Mouse (Mus musculus) thymus, postnatal 4 days (tissue): ENCODE data around the gene Klhdc10.
"Not testable (repeated sequence)": the region's sequence is repeated elsewhere in the genome, so short reads cannot be mapped to it uniquely, and the experiment has no call there.

Experiments used
- DNase-seq: peaks from one replicate; pipeline ENCODE4 v3.0.0; 2021

The Klhdc10 gene

GRCm38 (mm10) chr6:30401308-30402015 is at the start of gene Klhdc10:
Gene Klhdc10 (plus strand): TSS chr6:30401868.
- peak; percentile 98 for DNase-seq

GRCm38 (mm10) chr6:30352762-30353161 is 48.9 kb upstream of the Klhdc10 start:
- DNase-seq, result peak; percentile 26

GRCm38 (mm10) chr6:30353661-30354060 is 48.0 kb upstream of the Klhdc10 start:
- peak; percentile 26 for DNase-seq

- no peak for DNase-seq
These were observed 46.9 kb upstream of the Klhdc10 start for GRCm38 (mm10) chr6:30354760-30355159.

- peak; percentile 16 for DNase-seq
These were observed 46.0 kb upstream of the Klhdc10 start for GRCm38 (mm10) chr6:30355701-30356100.

- DNase-seq, result no peak
These were observed 45.5 kb upstream of the Klhdc10 start for GRCm38 (mm10) chr6:30356161-30356560.

GRCm38 (mm10) chr6:30356680-30357079 is 45.0 kb upstream of the Klhdc10 start:
- no peak for DNase-seq

DNA sequence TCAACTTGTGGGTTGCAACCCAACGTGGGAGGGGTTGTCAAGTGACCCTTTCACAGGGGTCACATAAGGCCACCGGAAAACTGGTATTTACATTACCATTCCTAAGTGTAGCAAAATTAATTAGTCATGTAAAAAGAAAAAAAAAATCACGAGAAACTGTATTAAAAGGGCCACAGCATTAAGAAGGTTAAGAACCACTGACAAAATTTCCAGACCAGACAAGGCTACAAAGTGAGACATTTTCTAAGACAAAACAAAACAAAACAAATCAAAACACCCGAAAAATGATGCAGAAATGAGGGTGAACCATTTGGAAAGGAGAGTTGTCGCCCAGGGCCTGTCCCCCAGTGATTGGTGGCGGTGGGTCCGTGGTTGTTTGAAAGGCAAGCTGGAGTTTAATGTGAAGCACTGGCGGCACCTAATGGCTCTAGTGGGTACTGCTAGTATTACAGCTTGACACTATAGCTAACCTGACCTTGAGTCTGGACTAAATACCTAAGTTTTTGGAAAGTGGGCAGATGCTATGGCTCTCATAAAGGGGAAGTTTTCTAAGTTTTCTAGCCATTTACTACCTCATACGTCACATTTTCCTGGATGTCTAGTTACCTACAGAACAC is 44.0 kb upstream of the Klhdc10 start:
- peak; percentile 87 for DNase-seq

GRCm38 (mm10) chr6:30359762-30360509 is 41.7 kb upstream of the Klhdc10 start:
- no peak for DNase-seq

GRCm38 (mm10) chr6:30363808-30364207 is 37.9 kb upstream of the Klhdc10 start:
- no peak for DNase-seq

DNA sequence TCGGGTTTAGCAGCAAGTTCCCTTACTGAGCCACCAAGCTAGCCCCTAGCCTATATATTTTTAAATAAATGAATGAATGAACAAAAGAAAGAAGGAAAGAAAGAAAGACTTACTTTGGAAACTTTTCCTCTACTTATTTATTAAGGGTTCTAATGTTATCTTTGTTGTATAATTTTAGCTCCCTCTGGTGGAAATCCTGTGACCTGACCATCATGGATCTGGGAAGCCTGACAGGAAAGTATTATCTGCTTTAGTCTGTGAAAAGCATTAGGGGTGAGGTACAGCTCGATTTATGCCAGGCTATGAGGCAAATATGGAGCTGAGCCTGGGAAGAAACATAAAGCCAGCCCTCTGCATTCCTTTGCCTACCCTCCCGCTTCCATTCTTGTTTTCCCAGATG is 32.4 kb upstream of the Klhdc10 start:
- DNase-seq, result no peak

- no peak for DNase-seq
These were observed 28.9 kb upstream of the Klhdc10 start for GRCm38 (mm10) chr6:30372627-30373369.

DNA sequence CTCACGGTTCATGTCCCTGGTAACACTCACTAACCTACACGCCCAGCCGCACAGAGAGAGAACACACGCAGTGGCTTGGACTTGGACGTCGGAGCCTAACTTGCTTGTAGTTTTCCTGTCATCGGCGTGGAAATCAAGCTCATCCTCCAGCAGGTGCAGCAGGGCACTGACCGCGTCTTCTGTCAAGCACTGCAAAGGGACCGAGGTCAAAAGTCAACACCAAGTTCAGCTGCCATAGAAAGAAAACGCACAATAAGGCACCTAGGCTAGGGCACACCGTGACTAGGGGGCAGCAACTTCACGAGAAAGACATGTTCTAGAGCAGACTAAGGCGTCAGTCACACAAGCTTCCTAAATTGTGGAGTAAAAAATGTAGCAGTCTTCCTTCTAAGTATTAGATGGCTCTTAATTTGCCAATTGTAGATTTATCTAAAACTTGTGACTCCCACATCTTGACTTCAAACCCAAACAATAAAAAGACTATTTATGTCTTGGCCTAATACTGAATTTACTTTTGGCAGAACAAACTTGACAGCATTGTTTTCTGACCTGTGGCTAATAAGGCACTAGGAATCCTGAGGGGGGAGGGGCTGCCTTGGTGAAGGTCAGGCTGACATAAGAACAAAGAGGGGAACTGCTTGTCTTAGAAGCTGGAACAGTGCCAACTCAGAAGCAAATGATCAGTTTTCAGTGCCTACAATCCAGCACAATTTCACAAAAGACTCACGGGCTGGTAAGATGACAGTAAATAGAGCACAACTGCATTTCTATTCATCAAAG is 26.7 kb upstream of the Klhdc10 start:
- no peak for DNase-seq

- DNase-seq, result no peak
These were observed 25.9 kb upstream of the Klhdc10 start for GRCm38 (mm10) chr6:30375791-30376190.

DNA sequence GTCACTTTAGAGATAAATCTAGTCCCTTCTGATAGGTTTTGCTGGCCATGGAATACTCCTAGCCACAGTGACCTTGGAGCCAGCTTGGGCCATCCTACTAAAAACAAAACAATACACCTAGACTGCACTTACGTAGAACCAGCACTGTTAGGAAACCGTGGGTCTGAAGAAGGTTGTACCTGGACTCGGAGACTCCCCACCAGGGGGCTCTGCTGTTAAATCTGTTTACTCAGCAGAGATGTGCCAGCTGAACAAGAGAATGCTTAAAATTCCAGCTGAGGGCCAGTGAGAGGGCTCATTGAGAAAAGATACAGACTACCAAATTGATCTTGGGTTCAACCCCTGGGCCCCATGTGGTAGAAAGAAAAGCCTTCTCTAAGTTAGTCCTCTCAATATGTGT is 20.6 kb upstream of the Klhdc10 start:
- peak; percentile 71 for DNase-seq

- DNase-seq, result not testable (repeated sequence)
These were observed 11.4 kb upstream of the Klhdc10 start for GRCm38 (mm10) chr6:30390271-30390670.

DNA sequence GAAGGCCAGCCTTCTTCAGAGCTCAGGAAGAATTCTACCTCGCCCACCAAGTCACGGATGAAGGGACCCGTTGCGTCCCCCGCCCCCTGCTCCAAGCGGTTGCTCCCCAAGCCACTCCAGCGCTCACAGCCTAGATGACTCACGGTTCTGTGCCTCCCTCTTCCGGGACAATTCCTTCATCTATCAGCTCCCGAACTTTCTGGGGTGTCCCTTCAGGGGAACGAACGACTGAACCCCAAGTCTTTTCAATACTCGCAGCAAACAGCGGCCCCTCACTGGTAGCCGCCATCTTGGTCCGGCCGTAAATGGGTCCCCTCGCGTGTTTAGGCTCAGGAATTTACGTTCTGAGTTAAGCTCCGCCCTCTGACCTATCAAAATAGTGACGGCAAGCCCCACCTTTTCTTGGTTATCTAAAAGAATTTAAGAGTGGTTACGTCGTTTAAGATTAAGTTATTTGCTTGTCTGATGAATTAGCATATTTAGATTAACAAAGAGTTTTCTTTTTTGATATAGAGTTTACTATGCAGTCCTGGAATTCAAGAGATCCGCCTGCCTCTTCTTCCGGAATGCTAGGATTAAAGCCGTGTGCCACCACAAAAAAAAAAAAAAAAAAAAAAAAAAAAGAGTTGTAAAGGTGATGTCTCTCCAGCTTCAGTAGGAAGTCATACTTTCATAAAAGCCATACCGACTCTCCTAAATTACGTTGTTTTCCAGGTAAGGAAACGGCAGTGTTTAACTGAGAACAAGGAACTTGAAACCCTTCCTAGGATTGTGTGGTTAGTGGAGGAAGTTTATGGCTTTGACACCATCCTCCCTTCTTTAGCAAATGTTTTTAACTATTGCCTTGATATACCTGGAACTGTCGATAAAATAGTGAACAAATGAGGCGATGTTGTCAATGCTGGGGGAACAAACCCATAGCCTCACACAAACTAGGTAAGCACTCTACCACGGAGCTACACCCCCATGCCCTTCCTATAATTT is 10.7 kb upstream of the Klhdc10 start, which contains the start of gene Zc3hc1:
Gene Zc3hc1 (minus strand): TSS at position 315 of the 984 bp plus-strand sequence.
- peak; percentile 84 for DNase-seq

DNA sequence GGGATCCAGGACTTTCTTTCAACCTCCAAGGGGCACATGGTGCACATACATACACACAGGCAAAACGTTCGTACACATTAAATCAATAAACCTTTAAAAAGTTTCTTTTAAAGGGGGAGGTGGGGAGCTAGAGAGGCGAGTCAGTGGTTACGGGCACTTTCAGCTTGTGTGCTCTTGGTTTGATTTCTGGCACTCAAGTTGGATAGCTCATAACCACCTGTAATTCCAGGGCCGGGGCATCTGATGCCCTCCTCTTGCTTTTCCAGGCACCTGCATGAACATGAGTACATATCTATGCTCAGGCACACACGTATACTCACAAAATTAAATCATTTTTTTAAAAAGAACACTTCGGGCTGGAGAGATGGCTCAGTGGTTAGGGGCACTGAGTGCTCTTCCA is 9.7 kb upstream of the Klhdc10 start:
- no peak for DNase-seq

DNA sequence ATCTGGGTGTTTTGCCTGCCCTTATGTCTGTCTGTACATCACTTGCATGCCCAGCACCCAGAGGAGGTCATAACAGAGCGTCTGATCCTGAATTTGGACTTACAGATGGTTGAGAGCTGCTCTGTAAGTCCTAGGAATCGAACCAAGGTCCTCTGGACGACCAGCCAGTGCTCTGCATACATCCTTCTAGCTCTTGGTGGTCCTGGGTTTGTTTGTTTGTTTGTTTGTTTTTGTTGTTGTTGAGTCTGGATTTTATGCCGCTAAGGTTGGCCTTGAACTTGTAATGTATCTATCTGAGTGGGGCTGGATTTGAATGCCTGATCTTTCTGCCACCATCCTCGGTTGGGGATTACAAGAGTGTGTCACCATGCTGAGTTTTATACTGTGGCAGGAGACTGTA is 1.5 kb upstream of the Klhdc10 start:
- DNase-seq, result no peak

DNA sequence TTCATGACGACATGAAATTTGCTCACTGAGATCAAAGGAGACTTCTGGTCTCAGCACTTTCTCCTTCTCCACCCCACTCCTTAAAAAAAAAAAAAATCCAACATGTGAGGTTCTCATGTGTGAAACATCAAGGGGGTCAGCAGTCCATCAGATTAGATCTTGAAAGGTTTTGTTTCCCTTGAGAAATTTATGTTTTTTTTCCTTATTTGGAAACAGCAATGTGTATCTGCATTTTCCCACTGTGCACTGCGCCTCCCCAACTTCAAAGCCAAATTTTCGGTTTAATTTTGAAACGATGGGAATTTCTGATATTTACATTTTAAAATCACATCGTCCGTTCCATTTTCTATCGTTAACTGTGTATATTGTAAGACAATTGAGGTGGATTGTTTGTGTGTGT is 952 bp upstream of the Klhdc10 start:
- no peak for DNase-seq

DNA sequence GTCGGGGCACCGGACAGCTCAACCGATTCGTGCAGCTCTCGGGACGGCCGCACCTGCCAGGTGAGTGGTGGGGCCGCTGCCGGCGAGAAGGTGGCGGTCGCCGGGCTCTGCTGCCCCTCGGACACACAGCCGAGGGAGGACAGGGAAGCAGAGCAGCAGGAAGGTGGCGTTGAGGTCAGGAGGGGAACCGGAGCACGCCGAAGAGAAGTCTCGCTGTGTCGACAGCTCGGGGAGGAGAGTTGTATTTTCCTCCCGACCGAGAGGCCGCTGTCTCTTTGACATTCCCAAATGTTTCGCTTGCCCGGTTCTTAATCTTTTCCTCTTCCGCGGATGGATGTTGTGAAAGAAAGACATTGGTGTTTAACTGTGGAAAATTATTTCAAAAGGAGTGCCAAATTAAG is 423 bp downstream of the Klhdc10 start:
- no peak for DNase-seq
